Mouse (Mus musculus) neural tube, embryonic 11.5 days (tissue): Measurements from ENCODE around the gene Odf3l1. TPM values are rescaled to one million over a fixed set of nuclear protein-coding genes. Genes with fewer than 3 reads are reported as not detected.

Experiments
- ATAC-seq: fragments of 200-750 bp; cut with Nextera tagmentation; 2 replicates; pipeline ENCODE4 v1.8.0; 2017; ENCODE audit warnings: moderate number of reproducible peaks, mild to moderate bottlenecking, moderate TSS enrichment, moderate library complexity; ENCODE audit not compliant: insufficient read depth, low FRiP score, low TSS enrichment
- DNase-seq: peaks from one replicate; pipeline ENCODE4 v3.0.0-alpha.2; 2015; ENCODE audit warnings: low spot score
- H3K27ac ChIP-seq: fragments of 300-500 bp; sonication (generic); 2 replicates; pipeline ENCODE4 v1.5.1; 2014; ENCODE audit warnings: low read depth, mild to moderate bottlenecking, low read length
- H3K27me3 ChIP-seq: fragments of 300-500 bp; sonication (generic); 2 replicates; pipeline ENCODE4 v1.6.1; 2014; ENCODE audit warnings: mild to moderate bottlenecking, low read length, mixed read lengths; ENCODE audit not compliant: control insufficient read depth, insufficient read depth
- H3K36me3 ChIP-seq: fragments of 300-500 bp; sonication (generic); 2 replicates; pipeline ENCODE4 v1.6.1; 2014; ENCODE audit warnings: mild to moderate bottlenecking, low read length, moderate library complexity, mixed read lengths; ENCODE audit not compliant: control insufficient read depth, insufficient read depth
- H3K4me1 ChIP-seq: fragments of 300-500 bp; sonication (generic); 2 replicates; pipeline ENCODE4 v1.6.1; 2014; ENCODE audit warnings: low read length, mixed read lengths; ENCODE audit not compliant: control insufficient read depth, insufficient read depth
- H3K4me2 ChIP-seq: fragments of 300-500 bp; sonication (generic); 2 replicates; pipeline ENCODE4 v1.6.1; 2014; ENCODE audit warnings: low read depth, mild to moderate bottlenecking, moderate library complexity
- H3K4me3 ChIP-seq: fragments of 300-500 bp; sonication (generic); 2 replicates; pipeline ENCODE4 v1.5.1; 2014; ENCODE audit warnings: low read depth, low read length
- H3K9ac ChIP-seq: fragments of 300-500 bp; sonication (generic); 2 replicates; pipeline ENCODE4 v1.6.1; 2014; ENCODE audit warnings: mild to moderate bottlenecking, low read length
- H3K9me3 ChIP-seq: fragments of 300-500 bp; sonication (generic); 2 replicates; pipeline ENCODE4 v1.6.1; 2016; ENCODE audit warnings: low read length; ENCODE audit not compliant: control insufficient read depth
- WGBS: fragments of 180-500 bp; shearing (Covaris S2); extraction: QIAGEN DNeasy Blood & Tissue Kit; methylation state at CpG from one replicate; pipeline ENCODE4 v1.1.7; 2014; 5-methylcytosine and 5-hydroxymethylcytosine counted together
- polyA plus RNA-seq: library from polyadenylated mRNA; unstranded; fragments of >200 nt; fragmentation: Nextera tagmentation; extraction: Ambion mirVana; gene quantifications from 2 replicates; pipeline ENCODE4 v1.2.1, GENCODE M21; 2014

Gene Odf3l1
- polyA plus RNA-seq, 1 experiment from 2014 or later = not detected

GRCm38 (mm10) chr9:56877284-56877683 is 12.8 kb upstream of the Odf3l1 start:
- 75% methylated on average over 5 of the region's 5 CpGs for WGBS

GRCm38 (mm10) chr9:56876784-56877183 is 12.3 kb upstream of the Odf3l1 start:
- 66% methylated on average over 9 of the region's 9 CpGs for WGBS
- Histone ChIP-seq H3K9me3 (no peaks in the 10 kb centered on the region), H3K4me3 (no peak overlapping the region), H3K36me3 (peaks cover 2% of the 10 kb centered on the region; the same call in 1 of the 2 replicates), H3K4me1 (no peaks in the 10 kb centered on the region), H3K27ac (no peak overlapping the region), H3K4me2 (no peak overlapping the region), H3K27me3 (no peaks in the 10 kb centered on the region), H3K9ac (no peak overlapping the region)
- DNase-seq (no peak), ATAC-seq (no peak)

More at GRCm38 (mm10) chr9:56877284-56877683, 12.8 kb upstream of the Odf3l1 start:
- no peak overlapping the region for H3K4me3 ChIP-seq
- no peak for ATAC-seq
- no peak for DNase-seq
- H3K4me2 ChIP-seq = no peak overlapping the region
- peaks cover 2% of the 10 kb centered on the region; the same call in 1 of the 2 replicates for H3K36me3 ChIP-seq
- no peak overlapping the region for H3K9ac ChIP-seq
- no peaks in the 10 kb centered on the region for H3K9me3 ChIP-seq
- H3K4me1 ChIP-seq = no peaks in the 10 kb centered on the region
- no peaks in the 10 kb centered on the region for H3K27me3 ChIP-seq
- H3K27ac ChIP-seq = no peak overlapping the region

- no peaks in the 10 kb centered on the region for H3K27me3 ChIP-seq
- H3K9me3 ChIP-seq = no peaks in the 10 kb centered on the region
- peaks cover 2% of the 10 kb centered on the region; the same call in 1 of the 2 replicates for H3K36me3 ChIP-seq
- DNase-seq (no peak), ATAC-seq (no peak)
- H3K27ac ChIP-seq = no peak overlapping the region
- H3K9ac ChIP-seq = no peak overlapping the region
- WGBS = 78% methylated on average over 1 of the region's 1 CpGs
- no peak overlapping the region for H3K4me3 ChIP-seq
- 0 out of 2 replicates have a peak, but pooled peaks cover 6% of the 10 kb centered on the region for H3K4me1 ChIP-seq
- H3K4me2 ChIP-seq = no peak overlapping the region
Measured at GRCm38 (mm10) chr9:56873097-56873496, 8.6 kb upstream of the Odf3l1 start.

GRCm38 (mm10) chr9:56872105-56872903 is 7.8 kb upstream of the Odf3l1 start:
- Histone ChIP-seq H3K4me1 (0 out of 2 replicates have a peak, but pooled peaks cover 7% of the 10 kb centered on the region), H3K9me3 (no peaks in the 10 kb centered on the region), H3K36me3 (peaks cover 2% of the 10 kb centered on the region; the same call in 1 of the 2 replicates), H3K4me2 (no peak overlapping the region), H3K4me3 (no peak overlapping the region), H3K9ac (no peak overlapping the region), H3K27me3 (no peaks in the 10 kb centered on the region), H3K27ac (no peak overlapping the region)
- WGBS = 87% methylated on average over 5 of the region's 5 CpGs
- ATAC-seq (no peak), DNase-seq (no peak)

GRCm38 (mm10) chr9:56871191-56871590 is 6.7 kb upstream of the Odf3l1 start:
- Histone ChIP-seq H3K4me2 (no peak overlapping the region), H3K9me3 (no peaks in the 10 kb centered on the region), H3K4me1 (0 out of 2 replicates have a peak, but pooled peaks cover 7% of the 10 kb centered on the region), H3K27me3 (no peaks in the 10 kb centered on the region), H3K36me3 (peaks cover 2% of the 10 kb centered on the region; the same call in 1 of the 2 replicates), H3K4me3 (no peak overlapping the region), H3K27ac (no peak overlapping the region), H3K9ac (no peak overlapping the region)
- ATAC-seq (no peak), DNase-seq (no peak)
- WGBS = 28% methylated on average over 5 of the region's 5 CpGs

- H3K9me3 ChIP-seq = no peaks in the 10 kb centered on the region
- H3K27me3 ChIP-seq = no peaks in the 10 kb centered on the region
- H3K27ac ChIP-seq = no peak overlapping the region
- H3K4me2 ChIP-seq = no peak overlapping the region
- DNase-seq (no peak), ATAC-seq (no peak)
- 61% methylated on average over 10 of the region's 10 CpGs for WGBS
- no peak overlapping the region for H3K9ac ChIP-seq
- peaks cover 2% of the 10 kb centered on the region; the same call in 1 of the 2 replicates for H3K36me3 ChIP-seq
- 0 out of 2 replicates have a peak, but pooled peaks cover 7% of the 10 kb centered on the region for H3K4me1 ChIP-seq
- H3K4me3 ChIP-seq = no peak overlapping the region
Measured at GRCm38 (mm10) chr9:56870778-56871177, 6.3 kb upstream of the Odf3l1 start.

- H3K27me3 ChIP-seq = peaks cover 7% of the 10 kb centered on the region
- DNase-seq = no peak
Measured at GRCm38 (mm10) chr9:56869552-56869951, 5.1 kb upstream of the Odf3l1 start.

GRCm38 (mm10) chr9:56868292-56868691 is 3.8 kb upstream of the Odf3l1 start:
- H3K9ac ChIP-seq = 0 out of 2 replicates have a peak overlapping the region, but pooled peaks have one; percentile 6
- H3K4me3 ChIP-seq = no peak overlapping the region
- H3K9me3 ChIP-seq = no peaks in the 10 kb centered on the region
- no peak for DNase-seq
- WGBS = 52% methylated on average over 6 of the region's 6 CpGs
- H3K4me2 ChIP-seq = no peak overlapping the region
- H3K36me3 ChIP-seq = no peaks in the 10 kb centered on the region
- no peak for ATAC-seq
- no peak overlapping the region for H3K27ac ChIP-seq
- peaks cover 13% of the 10 kb centered on the region; the same call in 1 of the 2 replicates for H3K4me1 ChIP-seq
- H3K27me3 ChIP-seq = peaks cover 14% of the 10 kb centered on the region

More at GRCm38 (mm10) chr9:56869552-56869951, 5.1 kb upstream of the Odf3l1 start:
- Histone ChIP-seq H3K36me3 (no peaks in the 10 kb centered on the region), H3K9me3 (no peaks in the 10 kb centered on the region), H3K9ac (no peak overlapping the region), H3K4me3 (no peak overlapping the region), H3K27ac (no peak overlapping the region), H3K4me2 (no peak overlapping the region), H3K4me1 (peaks cover 11% of the 10 kb centered on the region; the same call in 1 of the 2 replicates)
- 85% methylated on average over 13 of the region's 13 CpGs for WGBS
- ATAC-seq = no peak
